Mouse (Mus musculus) cerebellum, adult 11-12 months (tissue): ENCODE measurements at regions not wholly inside any gene's neighbourhood (a gene's known extent, or its start where the extent isn't known, plus 50 kb on each side); places are given as distances from the start of the nearest gene placed in this dataset.

Experiments
- DNase-seq: peaks from one replicate; pipeline ENCODE4 v3.0.0; 2022

GRCm38 (mm10) chr9:120820892-120821291 lies 108.1 kb upstream of the Ctnnb1 start:
- DNase-seq, result no peak

GRCm38 (mm10) chr9:120823397-120823796 lies 105.6 kb upstream of the Ctnnb1 start:
- DNase-seq, result no peak

- no peak for DNase-seq
Measured at GRCm38 (mm10) chr9:120826266-120826665, 102.8 kb upstream of the Ctnnb1 start.

GRCm38 (mm10) chr9:120830526-120830925 lies 98.5 kb upstream of the Ctnnb1 start:
- DNase-seq, result peak; percentile 93

GRCm38 (mm10) chr9:120834166-120834565 lies 94.8 kb upstream of the Ctnnb1 start:
- DNase-seq, result no peak

GRCm38 (mm10) chr9:120835621-120836020 lies 93.4 kb upstream of the Ctnnb1 start:
- no peak for DNase-seq

- peak; percentile 29 for DNase-seq
Measured at GRCm38 (mm10) chr9:120837431-120838150, 91.4 kb upstream of the Ctnnb1 start.

GRCm38 (mm10) chr9:120843753-120844152 lies 85.3 kb upstream of the Ctnnb1 start:
- DNase-seq, result no peak

GRCm38 (mm10) chr9:120845538-120845937 lies 83.5 kb upstream of the Ctnnb1 start:
- DNase-seq, result no peak

GRCm38 (mm10) chr9:120847649-120848048 lies 81.4 kb upstream of the Ctnnb1 start:
- peak; percentile 51 for DNase-seq

- DNase-seq, result no peak
Measured at GRCm38 (mm10) chr9:120848962-120849361, 80.1 kb upstream of the Ctnnb1 start.

- DNase-seq, result no peak
Measured at GRCm38 (mm10) chr9:120850092-120850491, 78.9 kb upstream of the Ctnnb1 start.

GRCm38 (mm10) chr9:120851914-120852313 lies 77.1 kb upstream of the Ctnnb1 start:
- DNase-seq, result no peak

GRCm38 (mm10) chr9:120852572-120852971 lies 76.4 kb upstream of the Ctnnb1 start:
- no peak for DNase-seq

- DNase-seq, result no peak
Measured at GRCm38 (mm10) chr9:120853032-120853597, 75.9 kb upstream of the Ctnnb1 start.

GRCm38 (mm10) chr9:120854351-120854750 lies 74.7 kb upstream of the Ctnnb1 start:
- DNase-seq, result no peak

- DNase-seq, result no peak
Measured at GRCm38 (mm10) chr9:120855293-120856050, 73.5 kb upstream of the Ctnnb1 start.

GRCm38 (mm10) chr9:120857849-120858510 lies 71.0 kb upstream of the Ctnnb1 start:
- DNase-seq, result no peak

- DNase-seq, result no peak
Measured at GRCm38 (mm10) chr9:120860969-120861595, 67.9 kb upstream of the Ctnnb1 start.

GRCm38 (mm10) chr9:120861788-120862345 lies 67.1 kb upstream of the Ctnnb1 start:
- DNase-seq, result no peak

GRCm38 (mm10) chr9:120864410-120864809 lies 64.6 kb upstream of the Ctnnb1 start:
- DNase-seq, result no peak

- peak; percentile 69 for DNase-seq
Measured at GRCm38 (mm10) chr9:120866251-120866650, 62.8 kb upstream of the Ctnnb1 start.

- peak; percentile 46 for DNase-seq
Measured at GRCm38 (mm10) chr9:120866709-120867108, 62.3 kb upstream of the Ctnnb1 start.
